Mouse (Mus musculus) midbrain, embryonic 11.5 days (tissue): ENCODE measurements at regions not wholly inside any gene's neighbourhood (a gene's known extent, or its start where the extent isn't known, plus 50 kb on each side); places are given as distances from the start of the nearest gene placed in this dataset.

Source experiments
- ATAC-seq: fragments of 200-750 bp; cut with Nextera tagmentation; 2 replicates; pipeline ENCODE4 v1.8.0; 2017; ENCODE audit warnings: moderate TSS enrichment, moderate library complexity; ENCODE audit not compliant: low FRiP score
- DNase-seq: peaks from one replicate; pipeline ENCODE4 v3.0.0; 2015; ENCODE audit warnings: low spot score; ENCODE audit errors: missing footprints
- H3K27ac ChIP-seq: fragments of 300-500 bp; sonication (generic); 2 replicates; pipeline ENCODE4 v1.5.1; 2014; ENCODE audit warnings: low read depth, low read length
- H3K27me3 ChIP-seq: fragments of 300-500 bp; sonication (generic); 2 replicates; pipeline ENCODE4 v1.6.1; 2014; ENCODE audit warnings: mild to moderate bottlenecking, low read length, moderate library complexity, mixed read lengths; ENCODE audit not compliant: control insufficient read depth, insufficient read depth
- H3K36me3 ChIP-seq: fragments of 300-500 bp; sonication (generic); 2 replicates; pipeline ENCODE4 v1.6.1; 2014; ENCODE audit warnings: mild to moderate bottlenecking, low read length, moderate library complexity, mixed read lengths; ENCODE audit not compliant: control insufficient read depth, insufficient read depth
- H3K4me1 ChIP-seq: fragments of 300-500 bp; sonication (generic); 2 replicates; pipeline ENCODE4 v1.6.1; 2014; ENCODE audit warnings: low read length; ENCODE audit not compliant: control insufficient read depth, insufficient read depth
- H3K4me2 ChIP-seq: fragments of 300-500 bp; sonication (generic); 2 replicates; pipeline ENCODE4 v1.6.1; 2014; ENCODE audit warnings: mild to moderate bottlenecking, moderate library complexity
- H3K4me3 ChIP-seq: fragments of 300-500 bp; sonication (generic); 2 replicates; pipeline ENCODE4 v1.5.1; 2014; ENCODE audit warnings: low read depth, low read length
- H3K9ac ChIP-seq: fragments of 300-500 bp; sonication (generic); 2 replicates; pipeline ENCODE4 v1.6.1; 2014; ENCODE audit warnings: low read length
- H3K9me3 ChIP-seq: fragments of 300-500 bp; sonication (generic); 2 replicates; pipeline ENCODE4 v1.6.1; 2016; ENCODE audit warnings: low read length; ENCODE audit not compliant: control insufficient read depth
- WGBS: fragments of 180-500 bp; shearing (Covaris S2); extraction: QIAGEN DNeasy Blood & Tissue Kit; methylation state at CpG from one replicate; pipeline ENCODE4 v1.1.7; 2014; 5-methylcytosine and 5-hydroxymethylcytosine counted together

GRCm38 (mm10) chr14:68218471-68218870, 1075.6 kb downstream of the Synb start:
- Histone ChIP-seq H3K4me1 (no peaks in the 10 kb centered on the region), H3K9me3 (no peaks in the 10 kb centered on the region), H3K4me3 (no peak overlapping the region), H3K27me3 (no peaks in the 10 kb centered on the region), H3K36me3 (no peaks in the 10 kb centered on the region), H3K27ac (no peak overlapping the region), H3K9ac (no peak overlapping the region), H3K4me2 (no peak overlapping the region)
- DNase-seq (no peak), ATAC-seq (no peak)
- 88% methylated on average over 4 of the region's 4 CpGs for WGBS

- H3K4me3 ChIP-seq, result no peak overlapping the region
- 80% methylated on average over 6 of the region's 6 CpGs for WGBS
- no peaks in the 10 kb centered on the region for H3K36me3 ChIP-seq
- H3K9ac ChIP-seq, result no peak overlapping the region
- no peak overlapping the region for H3K4me2 ChIP-seq
- DNase-seq (no peak), ATAC-seq (no peak)
- H3K27me3 ChIP-seq, result no peaks in the 10 kb centered on the region
- H3K27ac ChIP-seq, result no peak overlapping the region
- no peaks in the 10 kb centered on the region for H3K9me3 ChIP-seq
- no peaks in the 10 kb centered on the region for H3K4me1 ChIP-seq
Measured at GRCm38 (mm10) chr14:68217986-68218385, 1076.1 kb downstream of the Synb start.

DNA sequence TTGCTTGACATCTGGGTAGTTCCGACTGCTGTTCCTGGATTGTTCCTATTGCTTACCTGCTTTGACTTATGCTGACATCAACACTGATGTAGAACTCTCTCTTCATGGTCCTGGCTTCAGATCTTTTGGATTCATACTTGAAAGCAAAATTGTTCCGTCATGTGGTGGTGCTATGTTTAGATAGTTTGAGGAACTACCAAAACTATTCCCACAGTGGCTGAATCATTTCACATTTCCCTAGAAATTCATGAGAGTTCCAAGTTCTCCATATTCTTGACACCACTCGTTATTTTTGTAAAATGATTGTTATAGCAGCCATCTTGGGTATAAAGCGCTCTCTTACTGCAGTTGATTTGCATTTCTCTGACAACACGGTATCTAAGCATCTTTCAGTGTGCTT, 1080.2 kb downstream of the Synb start:
- no peak overlapping the region for H3K4me2 ChIP-seq
- WGBS, result 88% methylated on average over 5 of the region's 5 CpGs
- no peak overlapping the region for H3K9ac ChIP-seq
- H3K36me3 ChIP-seq, result no peaks in the 10 kb centered on the region
- no peak overlapping the region for H3K27ac ChIP-seq
- ATAC-seq (no peak), DNase-seq (no peak)
- H3K9me3 ChIP-seq, result no peaks in the 10 kb centered on the region
- no peaks in the 10 kb centered on the region for H3K27me3 ChIP-seq
- H3K4me3 ChIP-seq, result no peak overlapping the region
- no peaks in the 10 kb centered on the region for H3K4me1 ChIP-seq

DNA sequence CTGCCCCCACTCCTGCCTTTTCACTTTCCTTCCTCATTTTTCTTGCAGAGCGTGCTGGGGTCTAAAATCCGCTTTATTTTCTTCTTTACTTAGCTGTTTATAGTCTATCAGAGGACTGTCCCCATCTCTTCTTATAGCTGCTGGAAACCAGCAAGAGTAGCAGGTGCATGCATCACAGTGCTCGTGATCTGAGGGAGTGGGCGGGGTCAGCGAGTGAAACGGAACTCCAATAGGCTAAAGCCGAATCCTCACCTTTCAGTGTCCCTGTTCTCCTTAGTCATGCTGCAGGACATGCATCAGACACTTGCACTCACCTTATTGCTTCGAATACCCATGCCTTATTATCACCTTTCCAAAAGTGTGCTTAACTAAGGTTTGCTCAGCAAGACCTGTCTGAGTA, 1095.3 kb downstream of the Synb start:
- Histone ChIP-seq H3K9me3 (no peaks in the 10 kb centered on the region), H3K27me3 (no peaks in the 10 kb centered on the region), H3K4me1 (peaks cover 10% of the 10 kb centered on the region), H3K9ac (no peak overlapping the region), H3K27ac (no peak overlapping the region), H3K36me3 (no peaks in the 10 kb centered on the region), H3K4me2 (peak overlapping the region; percentile 16), H3K4me3 (no peak overlapping the region)
- no peak for DNase-seq
- ATAC-seq, result peak; percentile 54; the same call in 1 of the 2 replicates
- WGBS, result 6% methylated on average over 8 of the region's 8 CpGs

DNA sequence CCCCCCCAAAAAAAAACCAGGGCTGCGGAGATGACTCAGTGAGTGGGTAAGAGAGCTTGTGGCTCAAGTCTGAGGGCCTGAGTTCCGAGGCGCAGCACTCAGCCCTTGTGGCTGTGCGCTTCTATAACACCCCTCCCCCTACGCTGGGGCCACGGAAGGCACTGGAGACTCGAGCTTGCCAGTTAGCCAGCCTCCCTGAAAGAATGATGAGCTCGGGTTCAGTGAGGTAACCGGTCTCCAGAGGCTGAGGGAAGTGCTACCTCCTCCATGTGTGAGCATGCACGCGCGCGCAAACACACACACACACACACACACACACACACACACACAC, 1096.7 kb downstream of the Synb start:
- H3K4me2 ChIP-seq, result no peak overlapping the region

GRCm38 (mm10) chr14:68196762-68197469, 1097.2 kb downstream of the Synb start:
- no peaks in the 10 kb centered on the region for H3K27me3 ChIP-seq
- H3K4me2 ChIP-seq, result no peak overlapping the region
- ATAC-seq, result peak; percentile 38; the same call in 1 of the 2 replicates
- peaks cover 10% of the 10 kb centered on the region for H3K4me1 ChIP-seq
- H3K27ac ChIP-seq, result no peak overlapping the region
- DNase-seq, result peak; percentile 89
- WGBS, result 48% methylated on average over 9 of the region's 9 CpGs
- H3K9me3 ChIP-seq, result no peaks in the 10 kb centered on the region
- peak overlapping the region; percentile 30; the same call in 1 of the 2 replicates for H3K9ac ChIP-seq
- no peaks in the 10 kb centered on the region for H3K36me3 ChIP-seq
- H3K4me3 ChIP-seq, result no peak overlapping the region

More for the DNA sequence above, 1096.7 kb downstream of the Synb start:
- Histone ChIP-seq H3K27me3 (no peaks in the 10 kb centered on the region), H3K4me1 (peaks cover 10% of the 10 kb centered on the region), H3K9ac (peak overlapping the region; percentile 30; the same call in 1 of the 2 replicates), H3K27ac (no peak overlapping the region), H3K4me3 (no peak overlapping the region), H3K9me3 (no peaks in the 10 kb centered on the region), H3K36me3 (no peaks in the 10 kb centered on the region)
- DNase-seq (peak; percentile 91), ATAC-seq (peak; percentile 79)
- WGBS, result 13% methylated on average over 13 of the region's 13 CpGs

- Histone ChIP-seq H3K4me1 (peaks cover 10% of the 10 kb centered on the region), H3K4me2 (no peak overlapping the region), H3K27ac (no peak overlapping the region), H3K36me3 (no peaks in the 10 kb centered on the region), H3K27me3 (no peaks in the 10 kb centered on the region), H3K9ac (no peak overlapping the region), H3K4me3 (no peak overlapping the region), H3K9me3 (no peaks in the 10 kb centered on the region)
- 86% methylated on average over 9 of the region's 9 CpGs for WGBS
- no peak for DNase-seq
- no peak for ATAC-seq
Measured at GRCm38 (mm10) chr14:68196201-68196600, 1097.9 kb downstream of the Synb start.

GRCm38 (mm10) chr14:68189876-68190275, 1104.2 kb downstream of the Synb start:
- no peak overlapping the region for H3K4me3 ChIP-seq
- H3K4me1 ChIP-seq, result peaks cover 5% of the 10 kb centered on the region; the same call in 1 of the 2 replicates
- no peak for ATAC-seq
- H3K4me2 ChIP-seq, result no peak overlapping the region
- H3K9ac ChIP-seq, result no peak overlapping the region
- no peak overlapping the region for H3K27ac ChIP-seq
- H3K36me3 ChIP-seq, result no peaks in the 10 kb centered on the region
- DNase-seq, result no peak
- no peaks in the 10 kb centered on the region for H3K27me3 ChIP-seq
- WGBS, result 57% methylated on average over 4 of the region's 4 CpGs
- no peaks in the 10 kb centered on the region for H3K9me3 ChIP-seq

- WGBS, result 76% methylated on average over 5 of the region's 5 CpGs
- no peaks in the 10 kb centered on the region for H3K36me3 ChIP-seq
- H3K4me2 ChIP-seq, result no peak overlapping the region
- no peak overlapping the region for H3K4me3 ChIP-seq
- DNase-seq (no peak), ATAC-seq (no peak)
- H3K9me3 ChIP-seq, result no peaks in the 10 kb centered on the region
- H3K9ac ChIP-seq, result no peak overlapping the region
- H3K27ac ChIP-seq, result no peak overlapping the region
- peaks cover 5% of the 10 kb centered on the region; the same call in 1 of the 2 replicates for H3K4me1 ChIP-seq
- no peaks in the 10 kb centered on the region for H3K27me3 ChIP-seq
Measured at GRCm38 (mm10) chr14:68188325-68188724, 1105.8 kb downstream of the Synb start.
